8 mouse cellular contexts compared by ENCODE assay signal in the genomic region with DNA sequence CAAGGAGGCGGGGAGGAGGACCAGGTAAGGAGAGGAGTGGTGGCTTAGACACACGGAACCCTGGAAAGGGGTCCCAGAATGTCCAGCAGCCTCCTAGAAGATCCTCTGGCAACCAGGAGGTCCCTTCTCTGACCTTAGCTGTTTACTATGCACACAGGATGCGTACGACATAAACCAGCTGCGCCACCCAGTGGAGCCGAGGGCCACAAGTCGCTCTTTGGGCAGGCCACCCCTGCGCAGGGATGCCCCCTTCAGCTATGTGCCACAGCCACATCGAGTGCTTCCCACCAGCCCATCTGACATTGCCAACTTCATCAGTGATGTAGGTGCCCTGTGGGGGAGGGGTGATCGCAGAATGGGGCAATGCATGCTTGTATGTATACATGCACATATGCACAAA. TPM values are rescaled to one million over a fixed set of nuclear protein-coding genes. Genes with fewer than 3 reads are reported as not detected.
DNase-seq lines count a peak whose midpoint lies in the region; ATAC-seq and TF ChIP-seq lines count a peak whose summit lies in the region.

No protein-coding gene starts in this region.

- no peaks in the 10 kb centered on the region for H3K27me3 ChIP-seq in hindbrain, embryonic 11.5 days (ENCODE audit: control insufficient read depth, insufficient read depth, low read length)

- TF ChIP-seq CTCF in cortical plate, adult 2 months (IDR thresholded peaks at IDR 0.05; ENCODE audit: extremely low read depth, insufficient read depth, low read length): 0 out of 2 replicates have a peak, but pooled peaks have one; percentile 15

- H3K4me1 ChIP-seq in cortical plate, adult 2 months (ENCODE audit: control insufficient read depth, insufficient read depth, low read length): no peaks in the 10 kb centered on the region
- no peaks in the 10 kb centered on the region for H3K4me1 ChIP-seq in hindbrain, embryonic 11.5 days (replicated peaks; ENCODE audit: control insufficient read depth, insufficient read depth, low read length)

- H3K36me3 ChIP-seq in hindbrain, embryonic 11.5 days (ENCODE audit: control insufficient read depth, insufficient read depth, low read length): no peaks in the 10 kb centered on the region

- no peak overlapping the region for H3K27ac ChIP-seq in cortical plate, adult 2 months (ENCODE audit: insufficient read depth, low read length)
- H3K27ac ChIP-seq in hindbrain, embryonic 11.5 days (ENCODE audit: low read depth, low read length): no peak overlapping the region

- peak overlapping the region; percentile 36; the same call in 1 of the 2 replicates for H3K4me2 ChIP-seq in hindbrain, embryonic 11.5 days (replicated peaks; ENCODE audit: low read depth, low read length)

- 0 out of 2 replicates have a peak, but pooled peaks have one; percentile 38 for ATAC-seq in hindbrain, embryonic 11.5 days (ENCODE audit: low FRiP score)

- WGBS in hindbrain, embryonic 11.5 days: 60% methylated on average over 10 of the region's 10 CpGs

- no peak overlapping the region for H3K9ac ChIP-seq in hindbrain, embryonic 11.5 days (ENCODE audit: low read depth, low read length)

- peak overlapping the region; percentile 36 for H3K4me3 ChIP-seq in cortical plate, adult 2 months (ENCODE audit: insufficient read depth, low read length)
- no peak overlapping the region for H3K4me3 ChIP-seq in hindbrain, embryonic 11.5 days (ENCODE audit: low read depth, low read length)

- peak; percentile 19 to 44 for DNase-seq in layer of hippocampus, postnatal 10 days (ENCODE audit: low spot score in 2 of 2)
- DNase-seq in layer of hippocampus, postnatal 25 days (ENCODE audit: extremely low spot score in 1 of 2, low spot score in 1 of 2): no peak
- peak; percentile 34 for DNase-seq in hindbrain, embryonic 11.5 days (ENCODE audit: low spot score)
- peak; percentile 17 for DNase-seq in lung, postnatal 36 days
- DNase-seq in thymus, postnatal 14 days: peak; percentile 64
- no peak for DNase-seq in ovary, postnatal 14 days (ENCODE audit: low spot score)
- DNase-seq in left cerebral cortex, adult 8-10 months (ENCODE audit: low spot score in 2 of 2): no peak

- H3K9me3 ChIP-seq in hindbrain, embryonic 11.5 days (ENCODE audit: control insufficient read depth, low read length): no peaks in the 10 kb centered on the region

- no peak for TF ChIP-seq POLR2A in cortical plate, adult 2 months (IDR thresholded peaks at IDR 0.05; ENCODE audit: extremely low read depth, insufficient read depth, low read length)

RNA-seq across cellular contexts. Expression of gene Cdh15, which starts 17.7 kb away (rescaled TPM):
- 1 to 10 TPM; 1.5 TPM for total RNA-seq in layer of hippocampus, postnatal 10 days (2021)
- total RNA-seq in layer of hippocampus, postnatal 25 days (2021): 1 to 10 TPM in 1 of 2 experiments, under 1 TPM in 1; 0.70 to 1.2 TPM
- polyA plus RNA-seq in cortical plate, adult 2 months (2012; rRNA removed): 1.1 and 1.2 TPM in 2 replicates
- 0.86 and 1.7 TPM in 2 replicates for polyA plus RNA-seq in hindbrain, embryonic 11.5 days (2014; fragmentation: Nextera tagmentation; extraction: Ambion mirVana)
- total RNA-seq in left cerebral cortex, adult 8-10 months (2022): 1 to 10 TPM in 3 of 4 experiments, under 1 TPM in 1; 0.62 to 1.2 (median 1.1) TPM

Comparison
In these comparisons a context has a peak if more than half of its experiments do, and no peak if none do; other contexts are left out.
1. DNase-seq: peak in layer of hippocampus, postnatal 10 days (2 of 2), hindbrain, embryonic 11.5 days (single experiment), lung, postnatal 36 days (single experiment) and thymus, postnatal 14 days (single experiment); none in layer of hippocampus, postnatal 25 days (0 of 2), ovary, postnatal 14 days (single experiment) and left cerebral cortex, adult 8-10 months (0 of 2).